Mouse (Mus musculus) C2C12 (cell line): Measurements from ENCODE around the gene Hacd3. TPM values are rescaled to one million over a fixed set of nuclear protein-coding genes. Genes with fewer than 3 reads are reported as not detected.
A peak's percentile ranks its signal among the peaks of the same experiment; 100 is the strongest.

Experiments
- H3K27me3 ChIP-seq: one replicate; pipeline ENCODE4 v1.6.1; 2011; ENCODE audit not compliant: control insufficient read depth, insufficient read depth, insufficient read length
- H3K36me3 ChIP-seq: one replicate; pipeline ENCODE4 v1.6.1; 2011; ENCODE audit not compliant: control insufficient read depth, insufficient read depth
- H3K4me3 ChIP-seq: one replicate; pipeline ENCODE4 v1.5.1; 2011; ENCODE audit warnings: mild to moderate bottlenecking, control low read depth; ENCODE audit not compliant: poor library complexity, insufficient read depth, severe bottlenecking
- H3K79me2 ChIP-seq: one replicate; pipeline ENCODE4 v1.6.1; 2011; ENCODE audit not compliant: control insufficient read depth, insufficient read depth
- H3K79me3 ChIP-seq: one replicate; pipeline ENCODE4 v1.6.1; 2011; ENCODE audit warnings: low read depth, control low read depth
- H3ac ChIP-seq: one replicate; pipeline ENCODE3; 2011; ENCODE audit warnings: low read depth; ENCODE audit not compliant: control insufficient read depth, insufficient read length
- CEBPB ChIP-seq: IDR thresholded peaks from one replicate; pipeline ENCODE4 v1.6.1; 2011; ENCODE audit warnings: low read depth, mild to moderate bottlenecking, control low read depth, moderate library complexity
- CTCF ChIP-seq: IDR thresholded peaks from one replicate; pipeline ENCODE4 v1.5.1; 2011; ENCODE audit not compliant: control insufficient read depth, insufficient read depth, insufficient read length
- FOSL1 ChIP-seq: IDR thresholded peaks from one replicate; pipeline ENCODE4 v1.8.0; 2011; ENCODE audit warnings: mild to moderate bottlenecking, low read length; ENCODE audit not compliant: poor library complexity, insufficient read depth, severe bottlenecking
- MAX ChIP-seq: IDR thresholded peaks from one replicate; pipeline ENCODE4 v1.6.1; 2011; ENCODE audit warnings: mild to moderate bottlenecking, control low read depth
- MYOD1 ChIP-seq: IDR thresholded peaks from one replicate; pipeline ENCODE4 v1.6.1; 2011; ENCODE audit warnings: low read depth; ENCODE audit not compliant: control insufficient read depth, insufficient read length
- MYOG ChIP-seq: IDR thresholded peaks from one replicate; pipeline ENCODE4 v1.6.1; 2011; ENCODE audit not compliant: control insufficient read depth, insufficient read length; ENCODE audit errors: extremely low read depth
- USF1 ChIP-seq: IDR thresholded peaks from one replicate; pipeline ENCODE4 v1.6.1; 2011; ENCODE audit warnings: low read depth, mild to moderate bottlenecking, control low read depth, moderate library complexity
- long read RNA-seq, 2 experiments: library from polyadenylated mRNA; unstranded; transcript quantifications; one replicate each; pipeline ENCODE4 v2.0.0; 2019 to 2020
- polyA plus RNA-seq: library from polyadenylated mRNA; unstranded; fragments of >200 nt; fragmentation: generic; extraction: Trizol; gene quantifications from one replicate; pipeline ENCODE4 v1.2.1, GENCODE M21; 2012; ENCODE audit warnings: missing spikeins

Hacd3 gene
- polyA plus RNA-seq: 22.9 TPM
- long read RNA-seq, experiment 1, transcript Hacd3-201 (11 exons, 2,709 nt): major isoform, 54 of 59 reads
- long read RNA-seq, experiment 1, partial matches to known transcripts: 1 of 59 reads
- long read RNA-seq, experiment 1, other reads (novel, unspliced or antisense): 4 of 59 reads
- long read RNA-seq, experiment 2, transcript Hacd3-201 (11 exons, 2,709 nt): major isoform, 365 of 392 reads
- long read RNA-seq, experiment 2, partial matches to known transcripts: 2 of 392 reads
- long read RNA-seq, experiment 2, other reads (novel, unspliced or antisense): 25 of 392 reads

DNA sequence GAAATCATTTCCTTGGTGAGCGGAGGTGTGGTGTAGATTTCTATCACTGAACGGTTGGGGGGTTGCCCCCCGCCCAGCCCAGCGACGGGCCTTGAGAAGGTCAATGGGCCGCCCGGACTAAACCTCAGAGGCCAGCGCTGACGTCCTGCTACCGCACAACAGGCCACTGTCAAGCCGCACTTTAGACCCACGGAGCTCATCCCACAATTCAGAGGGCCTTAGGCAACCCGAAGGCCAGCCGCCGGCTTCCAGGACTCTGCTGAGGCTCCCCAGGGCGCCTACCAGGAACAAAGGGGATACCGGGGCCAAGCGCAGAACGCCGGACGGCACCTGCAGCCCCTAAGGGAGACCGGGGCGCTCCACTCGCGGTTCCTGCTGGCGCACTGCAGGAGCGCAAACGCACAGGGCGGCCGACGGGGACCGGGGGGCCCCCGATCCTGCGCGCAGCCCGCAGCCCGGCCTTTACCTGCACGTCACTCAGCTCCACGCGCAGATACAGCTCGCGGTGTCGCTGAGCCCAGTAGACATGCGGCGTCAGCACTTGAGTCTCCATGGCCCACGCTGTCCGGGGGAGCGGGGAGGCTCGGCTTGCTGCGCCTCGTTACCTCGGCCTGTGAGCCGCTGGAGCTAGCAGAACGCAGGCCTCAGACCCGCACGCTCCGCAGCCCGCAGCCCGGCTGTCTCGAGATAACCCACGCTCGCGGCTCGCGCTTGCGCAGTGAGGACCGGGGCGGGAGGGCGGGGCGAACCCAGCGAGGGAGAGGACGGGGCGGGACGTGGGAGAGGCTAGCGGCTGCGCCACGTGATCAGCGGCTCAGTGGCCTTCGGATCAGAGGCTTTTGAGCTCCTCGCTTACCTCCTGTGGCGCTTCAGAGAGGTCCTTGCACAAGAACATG lies at the start of gene Hacd3:
Gene Hacd3 (minus strand): TSS at position 703 of the 896 bp plus-strand sequence.
- H3K4me3 ChIP-seq: peak within 1 kb of the TSS; percentile 78
- peaks cover 23% of the 10 kb centered on the region for H3K79me3 ChIP-seq

DNA sequence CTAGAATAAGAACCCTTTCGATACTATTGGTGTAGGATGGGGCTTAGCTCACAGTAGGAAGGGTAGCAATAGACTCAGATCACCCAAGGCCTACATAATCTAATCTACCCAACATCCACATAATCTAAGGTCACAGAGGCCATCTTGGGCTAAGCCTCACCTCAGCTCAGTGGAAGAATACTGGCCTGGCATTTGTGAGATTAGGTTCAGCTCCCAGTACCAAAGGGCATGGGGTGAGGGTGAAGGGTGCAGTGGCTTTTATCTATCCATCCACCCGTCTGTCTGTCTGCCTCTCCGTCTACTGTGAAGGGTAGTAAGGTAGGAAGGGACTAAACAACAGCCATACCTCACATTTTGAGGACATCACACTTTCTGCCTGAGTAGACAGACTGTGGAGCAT lies 49.1 kb upstream of the Hacd3 start:
- no peaks in the 10 kb centered on the region for H3K27me3 ChIP-seq
- no peak overlapping the region for H3ac ChIP-seq
- H3K36me3 ChIP-seq: peaks cover 52% of the 10 kb centered on the region
- H3K79me3 ChIP-seq: no peaks in the 10 kb centered on the region
- H3K4me3 ChIP-seq: no peak overlapping the region
- TF ChIP-seq MYOD1: no peak
- no peak for TF ChIP-seq MYOG
- TF ChIP-seq FOSL1: no peak
- TF ChIP-seq CTCF: no peak
- TF ChIP-seq MAX: no peak
- TF ChIP-seq USF1: no peak
- no peak for TF ChIP-seq CEBPB
- H3K79me2 ChIP-seq: no peaks in the 10 kb centered on the region

More for the DNA sequence above, at the start of gene Hacd3:
- no peaks in the 10 kb centered on the region for H3K36me3 ChIP-seq
- no peak for TF ChIP-seq MYOG
- TF ChIP-seq USF1: peak; percentile 87
- peak; percentile 49 for TF ChIP-seq MAX
- peak within 1 kb of the TSS; percentile 86 for H3ac ChIP-seq
- peaks cover 53% of the 10 kb centered on the region for H3K79me2 ChIP-seq
- no peaks in the 10 kb centered on the region for H3K27me3 ChIP-seq

DNA sequence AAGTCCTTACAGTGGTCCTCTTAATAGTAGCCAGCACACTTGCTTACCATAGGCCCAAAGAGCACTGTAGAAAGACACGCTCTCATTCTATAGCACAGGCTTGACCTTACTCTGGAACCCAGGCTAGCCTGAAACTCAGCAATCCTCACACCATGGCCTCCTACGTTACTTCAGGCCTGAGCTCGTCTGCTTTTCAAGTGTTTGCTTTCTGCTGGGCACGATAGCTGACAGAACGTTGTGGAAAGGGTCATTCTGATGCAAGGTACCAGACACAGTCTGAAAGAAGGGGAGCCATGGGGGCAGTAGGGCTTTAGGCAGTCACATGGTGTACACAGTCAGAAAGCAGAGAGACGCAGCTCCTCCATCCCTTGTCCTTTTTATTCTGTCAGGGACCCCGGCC lies 42.8 kb upstream of the Hacd3 start:
- TF ChIP-seq MYOG (no peak), CEBPB (no peak), CTCF (no peak), USF1 (no peak), MYOD1 (no peak), MAX (no peak), FOSL1 (no peak)
- Histone ChIP-seq H3K36me3 (peaks cover 79% of the 10 kb centered on the region), H3K4me3 (no peak overlapping the region), H3ac (no peak overlapping the region), H3K27me3 (no peaks in the 10 kb centered on the region), H3K79me3 (no peaks in the 10 kb centered on the region), H3K79me2 (no peaks in the 10 kb centered on the region)

DNA sequence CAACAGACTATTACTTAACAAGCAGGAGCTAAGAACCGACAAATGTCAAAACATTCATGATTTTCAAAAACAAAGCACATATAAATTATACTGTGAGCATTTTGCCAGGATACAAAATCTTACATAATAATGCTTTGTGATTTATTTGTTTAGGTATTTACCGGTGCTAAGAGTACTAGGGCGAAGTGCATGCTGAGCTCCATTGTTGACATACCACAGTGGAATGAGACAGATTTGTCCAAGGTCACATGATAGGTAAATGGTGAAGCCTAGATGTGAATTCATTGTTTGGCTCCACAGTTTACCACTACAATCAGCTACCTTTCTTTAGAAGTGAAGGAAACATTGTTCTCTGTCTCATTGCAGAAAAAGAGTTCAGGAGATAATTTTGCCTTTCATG lies 29.5 kb upstream of the Hacd3 start:
- TF ChIP-seq CTCF (no peak), FOSL1 (no peak), USF1 (no peak), MYOD1 (no peak), MYOG (no peak), CEBPB (no peak), MAX (no peak)

DNA sequence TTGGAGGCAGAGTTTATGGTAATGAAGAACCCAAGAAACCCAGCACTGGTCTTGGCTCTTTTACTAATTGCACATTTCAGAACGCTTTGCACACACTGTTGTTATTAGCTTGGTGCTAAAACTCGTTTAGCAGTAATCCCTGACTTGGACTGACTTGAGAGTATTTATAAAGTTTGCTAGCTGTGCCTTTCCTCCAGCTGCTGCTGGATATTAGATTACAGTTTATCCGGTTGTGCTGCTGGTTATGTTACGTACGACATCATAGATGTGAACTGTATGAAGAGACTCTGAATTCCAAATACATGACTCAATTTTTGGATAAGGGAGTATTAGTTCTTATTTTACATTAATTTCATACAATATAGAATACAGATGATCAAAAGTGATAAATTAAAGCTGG lies 27.9 kb upstream of the Hacd3 start:
- no peak overlapping the region for H3ac ChIP-seq
- H3K79me3 ChIP-seq: no peaks in the 10 kb centered on the region
- TF ChIP-seq USF1 (no peak), MYOG (no peak), MAX (no peak), MYOD1 (no peak), CTCF (no peak), CEBPB (no peak), FOSL1 (no peak)
- H3K27me3 ChIP-seq: no peaks in the 10 kb centered on the region
- H3K79me2 ChIP-seq: no peaks in the 10 kb centered on the region
- peaks cover 76% of the 10 kb centered on the region for H3K36me3 ChIP-seq
- H3K4me3 ChIP-seq: no peak overlapping the region

More for the DNA sequence above, 29.5 kb upstream of the Hacd3 start:
- Histone ChIP-seq H3K79me3 (no peaks in the 10 kb centered on the region), H3K36me3 (peaks cover 75% of the 10 kb centered on the region), H3K79me2 (no peaks in the 10 kb centered on the region), H3ac (no peak overlapping the region), H3K27me3 (no peaks in the 10 kb centered on the region), H3K4me3 (no peak overlapping the region)
